11 mouse cellular contexts compared by ENCODE assay signal in the genomic region with DNA sequence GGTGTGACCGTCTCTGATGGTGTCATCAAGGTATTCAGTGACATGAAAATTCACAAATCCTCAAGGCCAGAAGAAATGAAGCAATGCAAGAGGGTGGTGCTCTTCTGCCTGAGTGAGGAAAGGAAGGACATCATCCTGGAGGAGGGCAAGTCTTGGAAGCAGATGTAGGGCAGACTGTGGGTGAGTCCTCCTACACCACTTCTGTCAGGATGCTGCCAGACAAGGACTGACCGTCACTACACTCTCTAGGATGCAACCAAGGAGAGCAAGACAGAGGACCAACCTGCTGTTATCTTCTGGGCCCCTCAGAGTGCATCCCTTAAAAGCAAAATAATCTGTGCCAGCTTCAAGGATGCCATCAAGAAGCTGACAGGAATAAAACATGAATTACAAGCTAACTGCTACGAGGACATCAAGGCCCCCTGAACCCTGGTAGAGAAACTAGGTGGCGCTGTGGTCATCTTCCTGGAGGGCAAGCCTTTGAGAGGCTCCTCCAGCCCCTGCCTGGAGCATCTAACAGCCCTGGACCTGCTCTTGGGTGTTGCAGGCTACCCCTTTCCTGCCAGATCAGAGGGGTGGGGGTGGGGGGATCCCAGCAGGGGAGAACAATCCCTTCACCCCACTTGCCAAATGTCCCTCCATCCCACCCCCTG. TPM values are rescaled to one million over a fixed set of nuclear protein-coding genes. Genes with fewer than 3 reads are reported as not detected.
DNase-seq lines count a peak whose midpoint lies in the region; ATAC-seq and TF ChIP-seq lines count a peak whose summit lies in the region.
"Had no signal": no experiment of that assay in that cellular context is flagged by ENCODE, and none has a peak within 500 bp of the region (broad histone marks: within the 10 kb centered on the region; RNA-seq: fewer than 3 reads in every experiment).

No protein-coding gene starts in this region.

- ATAC-seq in liver, embryonic 14.5 days (ENCODE audit: insufficient read depth) = no peak

- H3K9me3 ChIP-seq in E14TG2a.4 (ENCODE audit: low read length) = no peaks in the 10 kb centered on the region
- no peaks in the 10 kb centered on the region for H3K9me3 ChIP-seq in liver, embryonic 14.5 days (ENCODE audit: control insufficient read depth, low read length)

- no peak overlapping the region for H3K27ac ChIP-seq in gastrocnemius, adult 2 months
- no peak overlapping the region for H3K27ac ChIP-seq in liver, embryonic 14.5 days

- no peak overlapping the region for H3K9ac ChIP-seq in liver, embryonic 14.5 days (replicated peaks)

- no peak for TF ChIP-seq POLR2A in lung, adult 2 months (IDR thresholded peaks at IDR 0.05; ENCODE audit: borderline replicate concordance, extremely low read depth, low read depth, low read length)

- DNase-seq in gastrocnemius, adult 2 months = peak; percentile 51
- no peak for DNase-seq in gastrocnemius, postnatal 14 days
- DNase-seq in lung, adult 2 months = no peak
- no peak for DNase-seq in lung, postnatal 4 days
- DNase-seq in liver, embryonic 14.5 days (ENCODE audit: low read depth in 3 of 3, low spot score in 3 of 3) = no peak
- DNase-seq in adipocyte (ENCODE audit: low spot score) = no peak
- no peak for DNase-seq in natural killer cell, adult 2 months (ENCODE audit: low spot score in 2 of 2)
- DNase-seq: heart, adult 18-20 months; kidney, adult 11 months had no signal

- peak; percentile 49 for TF ChIP-seq CTCF in gastrocnemius, adult 2 months (IDR thresholded peaks at IDR 0.05)
- 0 out of 2 replicates have a peak, but pooled peaks have one; percentile 6 for TF ChIP-seq CTCF in lung, adult 2 months (IDR thresholded peaks at IDR 0.05; ENCODE audit: insufficient read depth, low read length)
- TF ChIP-seq CTCF in E14TG2a.4 (conservative IDR thresholded peaks at IDR 0.05; ENCODE audit: low read length) = peak; percentile 38
- peak; percentile 66 for TF ChIP-seq CTCF in liver, embryonic 14.5 days (IDR thresholded peaks at IDR 0.05; ENCODE audit: low read depth)

- H3K36me3 ChIP-seq in E14TG2a.4 (ENCODE audit: insufficient read depth, low read length) = no peaks in the 10 kb centered on the region
- no peaks in the 10 kb centered on the region for H3K36me3 ChIP-seq in liver, embryonic 14.5 days (replicated peaks; ENCODE audit: control insufficient read depth, insufficient read depth, low read depth)

- H3K4me3 ChIP-seq in gastrocnemius, adult 2 months = no peak overlapping the region
- no peak overlapping the region for H3K4me3 ChIP-seq in lung, adult 2 months (replicated peaks; ENCODE audit: extremely low read depth, low read depth, low read length)
- no peak overlapping the region for H3K4me3 ChIP-seq in E14TG2a.4 (replicated peaks; ENCODE audit: low read length)
- no peak overlapping the region for H3K4me3 ChIP-seq in liver, embryonic 14.5 days (ENCODE audit: insufficient read depth in 1 of 2, low read depth in 2 of 2, low read length in 2 of 2)

- no peak for TF ChIP-seq EP300 in liver, embryonic 14.5 days (IDR thresholded peaks at IDR 0.05; ENCODE audit: low read depth)

- peaks cover 7% of the 10 kb centered on the region for H3K4me1 ChIP-seq in lung, adult 2 months (ENCODE audit: control insufficient read depth, insufficient read depth, low read length)
- peaks cover 27% of the 10 kb centered on the region for H3K4me1 ChIP-seq in E14TG2a.4 (replicated peaks; ENCODE audit: low read depth, low read length)
- peaks cover 11 to 19% of the 10 kb centered on the region in 2 experiments for H3K4me1 ChIP-seq in liver, embryonic 14.5 days (replicated peaks; ENCODE audit: control insufficient read depth in 2 of 2, insufficient read depth in 2 of 2, low read length in 1 of 2)

- WGBS in lung, adult 2 months = 39% methylated on average over 4 of the region's 4 CpGs
- WGBS in liver, embryonic 14.5 days (ENCODE audit: insufficient replicate concordance) = 38% methylated on average over 4 of the region's 4 CpGs

- H3K4me2 ChIP-seq in liver, embryonic 14.5 days (ENCODE audit: low read depth) = no peak overlapping the region

- intact Hi-C loops in gastrocnemius, adult 2 months (cut with DNase I) = loop anchor here (2.0 kb wide), 1 partner anchor 28 kb away; no protein-coding TSS in a partner anchor
- intact Hi-C loops in gastrocnemius, postnatal 14 days (cut with DNase I; ENCODE audit: low total_unique reads) = no loop called here

- peaks cover 32% of the 10 kb centered on the region for H3K27me3 ChIP-seq in E14TG2a.4 (ENCODE audit: insufficient read depth, low read length)
- H3K27me3 ChIP-seq in liver, embryonic 14.5 days (ENCODE audit: control insufficient read depth, insufficient read depth, low read length) = no peaks in the 10 kb centered on the region; the same call in 1 of the 2 replicates

RNA-seq across cellular contexts. Expression of gene Slc2a4, which starts 2.9 kb away (rescaled TPM):
- total RNA-seq in gastrocnemius, adult 2 months (2021) = 100 to 1,000 TPM; 494 to 503 TPM
- 100 to 1,000 TPM; 158 to 236 TPM for total RNA-seq in gastrocnemius, postnatal 14 days (2021)
- 22.3 and 40.4 TPM in 2 replicates for polyA plus RNA-seq in lung, adult 2 months (2012; rRNA removed)
- 17.0 and 17.4 TPM in 2 replicates for polyA plus RNA-seq in liver, embryonic 14.5 days (2012; rRNA removed)
- 12.6 and 14.0 TPM in 2 replicates for polyA plus RNA-seq in liver, embryonic 14.5 days (2014; fragmentation: Nextera tagmentation; extraction: Ambion mirVana)

RNA-seq across cellular contexts. Expression of gene Cldn7, which starts 13.6 kb away (rescaled TPM):
- not detected for total RNA-seq in gastrocnemius, adult 2 months (2021)
- total RNA-seq in gastrocnemius, postnatal 14 days (2021) = under 1 TPM in 1 of 2 experiments, not detected in 1; 0.72 TPM
- 60.5 and 63.7 TPM in 2 replicates for polyA plus RNA-seq in lung, adult 2 months (2012; rRNA removed)
- 2.0 and 4.0 TPM in 2 replicates for polyA plus RNA-seq in liver, embryonic 14.5 days (2012; rRNA removed)
- polyA plus RNA-seq in liver, embryonic 14.5 days (2014; fragmentation: Nextera tagmentation; extraction: Ambion mirVana) = 2.2 TPM in 2 replicates
- total RNA-seq: left cerebral cortex, postnatal 10 days had no signal

RNA-seq across cellular contexts. Expression of gene Ybx2, which starts 15.3 kb away (rescaled TPM):
- total RNA-seq in gastrocnemius, adult 2 months (2021) = 10 to 100 TPM in 1 of 2 experiments, 1 to 10 TPM in 1; 8.0 to 16.5 TPM
- total RNA-seq in gastrocnemius, postnatal 14 days (2021) = 1 to 10 TPM; 2.1 to 4.3 TPM
- polyA plus RNA-seq in lung, adult 2 months (2012; rRNA removed) = 4.6 and 6.7 TPM in 2 replicates
- polyA plus RNA-seq in liver, embryonic 14.5 days (2012; rRNA removed) = 0.57 and 0.58 TPM in 2 replicates
- polyA plus RNA-seq in liver, embryonic 14.5 days (2014; fragmentation: Nextera tagmentation; extraction: Ambion mirVana) = 0.23 TPM in 1 of 2 replicates, not detected in the other

RNA-seq across cellular contexts. Expression of gene Eif5a, which starts 29.2 kb away (rescaled TPM):
- total RNA-seq in gastrocnemius, adult 2 months (2021) = 100 to 1,000 TPM; 413 to 433 TPM
- total RNA-seq in gastrocnemius, postnatal 14 days (2021) = 100 to 1,000 TPM; 567 to 637 TPM
- 216 and 372 TPM in 2 replicates for polyA plus RNA-seq in lung, adult 2 months (2012; rRNA removed)
- polyA plus RNA-seq in liver, embryonic 14.5 days (2012; rRNA removed) = 652 and 846 TPM in 2 replicates
- 1,316 and 1,415 TPM in 2 replicates for polyA plus RNA-seq in liver, embryonic 14.5 days (2014; fragmentation: Nextera tagmentation; extraction: Ambion mirVana)

RNA-seq across cellular contexts. Expression of gene Ctdnep1, which starts 30.0 kb away (rescaled TPM):
- 100 to 1,000 TPM; 217 to 261 TPM for total RNA-seq in gastrocnemius, adult 2 months (2021)
- 100 to 1,000 TPM; 185 to 209 TPM for total RNA-seq in gastrocnemius, postnatal 14 days (2021)
- polyA plus RNA-seq in lung, adult 2 months (2012; rRNA removed) = 88.3 and 102 TPM in 2 replicates
- polyA plus RNA-seq in liver, embryonic 14.5 days (2012; rRNA removed) = 23.6 and 32.3 TPM in 2 replicates
- polyA plus RNA-seq in liver, embryonic 14.5 days (2014; fragmentation: Nextera tagmentation; extraction: Ambion mirVana) = 9.7 and 10.7 TPM in 2 replicates

Comparison
In these comparisons a context has a peak if more than half of its experiments do, and no peak if none do; other contexts are left out.
1. CTCF ChIP-seq: peak in every context shown above with its lines; median percentile 66 in liver, embryonic 14.5 days; 49 in gastrocnemius, adult 2 months; 38 in E14TG2a.4; 6 in lung, adult 2 months.